Mouse (Mus musculus) brown adipose tissue, adult 24 weeks (tissue): ENCODE results near the gene Ndufb4. TPM values are rescaled to one million over a fixed set of nuclear protein-coding genes. Genes with fewer than 3 reads are reported as not detected.
"Not testable (repeated sequence)": the region's sequence is repeated elsewhere in the genome, so short reads cannot be mapped to it uniquely, and the experiment has no call there.

ENCODE experiments used
- H3K27ac ChIP-seq: fragments of 200-500 bp; replicated peaks from 2 replicates; pipeline ENCODE4 v1.5.1; 2012; ENCODE audit warnings: low read depth, mild to moderate bottlenecking, low read length
- H3K4me1 ChIP-seq: fragments of 200-500 bp; 2 replicates; pipeline ENCODE4 v1.6.1; 2012; ENCODE audit warnings: low read length, mixed read lengths; ENCODE audit not compliant: control insufficient read depth, insufficient read depth, insufficient read length
- H3K4me3 ChIP-seq: fragments of 200-500 bp; 2 replicates; pipeline ENCODE4 v1.5.1; 2012; ENCODE audit warnings: low read depth, mild to moderate bottlenecking, low read length, moderate library complexity; ENCODE audit not compliant: insufficient read depth
- polyA plus RNA-seq: library from polyadenylated mRNA; stranded (reverse); fragments of >200 nt; gene quantifications from 2 replicates; pipeline ENCODE4 v1.2.4, GENCODE M21; 2012; ENCODE audit not compliant: missing spikeins, insufficient read depth, insufficient read length

Ndufb4 gene
- polyA plus RNA-seq, 1 experiment: 1,040 TPM

DNA sequence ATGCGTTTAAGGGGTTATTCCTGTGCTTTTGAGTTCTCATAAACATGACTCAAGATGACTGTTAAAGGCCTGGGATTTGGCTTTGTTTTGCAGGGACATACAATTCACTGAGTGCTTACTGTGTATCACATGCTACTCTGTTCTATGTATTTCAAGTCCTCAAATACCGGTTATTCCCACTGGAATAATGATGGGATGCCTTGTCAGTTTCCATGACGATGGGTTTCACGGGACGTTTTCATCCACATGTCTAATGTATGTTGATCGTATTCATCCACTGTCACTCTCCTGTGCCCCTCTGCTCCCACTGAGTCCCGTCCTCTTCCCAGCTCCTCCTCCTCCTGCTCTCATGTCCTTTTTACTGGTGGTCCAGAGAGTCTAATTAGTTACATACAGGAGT is 2.5 kb upstream of the Ndufb4 start:
- no peak overlapping the region for H3K27ac ChIP-seq
- no peak overlapping the region for H3K4me3 ChIP-seq
- peaks cover 8% of the 10 kb centered on the region for H3K4me1 ChIP-seq

DNA sequence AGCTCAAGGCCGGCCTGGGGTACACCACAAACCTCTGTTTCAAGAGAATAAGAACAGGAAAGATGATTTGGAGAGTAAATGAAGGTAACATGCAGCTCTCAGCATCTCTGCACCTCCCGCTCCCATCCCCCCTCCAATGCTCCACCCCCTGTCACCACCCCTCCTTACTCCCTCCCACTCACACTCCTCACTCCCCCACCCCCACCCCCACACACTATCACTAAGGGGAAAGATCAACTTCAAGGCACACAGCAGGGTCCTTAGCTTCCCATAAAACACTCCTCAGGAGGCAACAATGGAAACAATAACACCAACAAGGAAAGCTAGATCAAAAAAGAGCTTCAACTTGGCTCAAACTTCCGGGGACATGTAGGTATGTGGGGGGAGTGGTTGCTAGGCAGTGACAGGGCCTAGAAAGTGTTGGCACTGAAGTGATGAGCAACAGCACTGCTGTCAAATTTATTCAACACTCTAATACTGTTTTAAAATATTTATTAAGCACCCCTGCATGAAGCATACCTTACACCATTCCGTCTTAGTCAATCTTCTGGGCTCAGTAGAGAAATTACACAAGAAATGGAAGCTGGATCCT is 1.6 kb upstream of the Ndufb4 start:
- no peak overlapping the region for H3K4me3 ChIP-seq

GRCm38 (mm10) chr16:37654831-37655455 is 690 bp upstream of the Ndufb4 start:
- H3K4me1 ChIP-seq: peaks cover 16% of the 10 kb centered on the region
- peak overlapping the region; percentile 89 for H3K27ac ChIP-seq
- H3K4me3 ChIP-seq: no peak overlapping the region

More for the DNA sequence above, 1.6 kb upstream of the Ndufb4 start:
- Histone ChIP-seq H3K4me1 (peaks cover 13% of the 10 kb centered on the region), H3K27ac (no peak overlapping the region)

- Histone ChIP-seq H3K4me3 (peak overlapping the region; percentile 13; the same call in 1 of the 2 replicates), H3K27ac (no peak overlapping the region), H3K4me1 (peaks cover 16% of the 10 kb centered on the region)
Measured at GRCm38 (mm10) chr16:37653058-37653457, 1.2 kb downstream of the Ndufb4 start.

DNA sequence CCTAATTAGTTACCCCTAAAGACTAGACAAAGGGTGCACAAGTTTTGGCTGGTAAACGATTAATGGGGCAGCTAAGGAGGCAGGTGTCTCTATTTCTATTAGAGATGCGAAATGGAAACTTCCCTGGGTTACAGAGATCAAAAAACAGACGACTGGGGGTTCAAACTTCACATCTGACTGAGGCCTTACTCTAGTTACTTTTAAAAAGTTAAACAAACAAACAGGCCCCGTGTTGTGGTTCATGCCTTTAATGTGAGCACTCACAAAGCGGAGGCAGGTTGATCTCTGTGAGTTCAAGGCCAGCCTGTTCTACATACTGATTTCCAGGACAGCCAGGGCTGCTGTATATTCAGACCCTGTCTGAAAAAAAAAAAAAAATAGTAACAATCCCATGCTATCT is 1.6 kb downstream of the Ndufb4 start:
- Histone ChIP-seq H3K27ac (no peak overlapping the region), H3K4me3 (no peak overlapping the region)

DNA sequence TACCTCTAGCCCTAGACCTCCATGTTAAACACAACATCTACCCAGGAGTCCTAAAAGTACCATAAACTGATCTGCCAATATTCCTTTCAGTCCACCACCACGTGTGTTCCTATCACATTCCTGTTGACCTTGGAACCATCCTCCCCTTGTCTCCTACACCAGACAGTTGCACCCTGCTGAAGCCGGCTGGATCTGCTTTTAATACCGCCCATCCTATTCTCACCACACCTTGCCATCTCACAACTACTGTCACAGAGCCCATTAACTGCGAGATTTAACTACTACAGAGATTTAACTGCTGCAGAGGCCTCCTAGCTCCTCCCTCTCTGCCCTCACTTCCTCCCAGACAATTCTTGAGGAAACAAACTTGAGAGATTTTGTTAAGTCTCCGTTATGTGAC is 2.8 kb downstream of the Ndufb4 start:
- Histone ChIP-seq H3K27ac (peak overlapping the region; percentile 38; the same call in 1 of the 2 replicates), H3K4me3 (no peak overlapping the region), H3K4me1 (peaks cover 16% of the 10 kb centered on the region)

More for the DNA sequence above, 1.6 kb downstream of the Ndufb4 start:
- peaks cover 16% of the 10 kb centered on the region for H3K4me1 ChIP-seq

GRCm38 (mm10) chr16:37649068-37649467 is 5.2 kb downstream of the Ndufb4 start:
- peaks cover 16% of the 10 kb centered on the region for H3K4me1 ChIP-seq
- H3K4me3 ChIP-seq: no peak overlapping the region
- H3K27ac ChIP-seq: no peak overlapping the region

DNA sequence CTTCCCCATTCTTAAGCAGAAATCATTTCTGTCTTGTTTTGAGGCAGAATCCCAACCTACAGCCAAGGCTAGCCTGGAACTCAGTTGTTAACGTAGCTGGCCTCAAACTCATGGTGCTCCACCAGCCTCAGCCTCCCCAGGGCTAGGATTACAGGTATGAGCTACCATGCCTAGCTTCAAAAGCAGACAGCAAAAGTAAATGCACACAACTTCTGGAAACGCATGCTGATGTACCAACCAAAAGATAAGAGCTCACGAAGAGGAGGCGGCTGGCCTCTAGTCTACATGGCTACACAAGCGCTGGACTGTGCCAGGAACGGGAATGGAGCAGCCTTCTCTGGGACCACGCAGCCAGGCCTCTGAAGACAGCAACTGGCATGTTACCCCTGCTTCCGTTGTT is 6.3 kb downstream of the Ndufb4 start:
- Histone ChIP-seq H3K4me3 (no peak overlapping the region), H3K27ac (no peak overlapping the region), H3K4me1 (peaks cover 16% of the 10 kb centered on the region)

GRCm38 (mm10) chr16:37647067-37647466 is 7.2 kb downstream of the Ndufb4 start:
- Histone ChIP-seq H3K4me3 (no peak overlapping the region), H3K27ac (no peak overlapping the region), H3K4me1 (peaks cover 9% of the 10 kb centered on the region)

DNA sequence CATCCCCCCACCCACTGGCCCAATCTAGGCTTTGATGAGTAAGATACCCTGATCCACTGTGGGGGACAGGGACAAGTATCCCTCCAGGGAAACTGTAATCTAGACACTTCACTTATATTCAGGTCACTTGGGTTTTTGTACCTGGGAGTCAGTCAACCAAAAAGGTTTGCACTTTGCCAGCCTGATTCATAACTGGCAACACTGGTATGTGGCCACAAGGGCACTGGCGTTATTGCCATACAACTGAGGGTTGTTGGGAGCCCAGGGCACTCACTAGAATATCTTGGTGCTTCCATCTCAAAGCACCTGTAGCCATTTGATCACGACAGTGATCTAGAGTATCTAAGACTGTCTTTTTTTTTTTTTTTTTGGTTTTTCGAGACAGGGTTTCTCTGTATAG is 8.5 kb downstream of the Ndufb4 start:
- no peak overlapping the region for H3K27ac ChIP-seq
- peaks cover 3% of the 10 kb centered on the region; the same call in 1 of the 2 replicates for H3K4me1 ChIP-seq
- no peak overlapping the region for H3K4me3 ChIP-seq

GRCm38 (mm10) chr16:37645211-37645610 is 9.0 kb downstream of the Ndufb4 start:
- no peak overlapping the region for H3K4me3 ChIP-seq
- H3K4me1 ChIP-seq: peaks cover 2% of the 10 kb centered on the region; the same call in 1 of the 2 replicates
- H3K27ac ChIP-seq: no peak overlapping the region

DNA sequence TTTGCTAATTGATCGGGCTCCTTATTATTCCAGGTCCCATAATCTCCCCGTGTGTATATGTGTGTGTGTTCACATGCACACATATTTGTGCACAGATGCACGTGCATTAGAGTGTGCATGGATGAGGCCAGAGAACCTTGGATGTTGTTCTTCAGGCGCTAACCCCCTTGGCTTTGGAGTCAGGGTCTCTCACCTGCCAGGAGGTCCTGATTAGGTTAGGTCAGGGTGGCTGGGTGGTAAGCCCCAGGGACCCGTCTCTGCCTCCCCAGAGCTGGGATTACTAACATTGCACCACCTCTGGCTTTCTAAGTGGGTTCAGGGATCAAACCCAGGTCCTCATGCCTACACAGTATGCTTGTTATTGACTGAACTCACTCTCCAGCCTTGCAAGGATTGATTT is 9.8 kb downstream of the Ndufb4 start:
- H3K27ac ChIP-seq: no peak overlapping the region
- H3K4me3 ChIP-seq: no peak overlapping the region
- H3K4me1 ChIP-seq: no peaks in the 10 kb centered on the region

GRCm38 (mm10) chr16:37640522-37640921 is 13.7 kb downstream of the Ndufb4 start:
- not testable (repeated sequence) for H3K4me1 ChIP-seq, H3K4me3 ChIP-seq, H3K27ac ChIP-seq

DNA sequence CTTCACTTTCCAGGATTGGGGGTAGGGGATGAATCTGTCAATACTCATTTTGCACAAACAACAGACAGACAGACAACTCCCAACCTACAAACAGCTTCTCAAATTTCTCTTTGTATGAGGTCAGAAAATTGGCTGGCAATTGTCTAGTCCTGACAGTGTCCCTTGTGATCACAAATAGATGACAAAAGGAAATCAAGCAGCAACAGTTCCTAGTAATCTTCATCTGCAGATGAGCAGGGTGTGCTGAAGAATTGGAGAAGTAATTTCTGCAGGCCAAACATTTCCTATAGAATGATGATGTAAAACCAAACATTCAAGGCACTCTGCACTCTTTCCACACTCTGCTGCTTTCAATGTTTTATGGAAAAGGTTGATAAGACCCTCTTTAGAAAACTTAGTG is 16.5 kb downstream of the Ndufb4 start:
- H3K27ac ChIP-seq: no peak overlapping the region
- H3K4me1 ChIP-seq: no peaks in the 10 kb centered on the region
- H3K4me3 ChIP-seq: no peak overlapping the region

GRCm38 (mm10) chr16:37636107-37636506 is 18.1 kb downstream of the Ndufb4 start:
- H3K27ac ChIP-seq: no peak overlapping the region
- no peak overlapping the region for H3K4me3 ChIP-seq
- H3K4me1 ChIP-seq: no peaks in the 10 kb centered on the region

GRCm38 (mm10) chr16:37635095-37635494 is 19.2 kb downstream of the Ndufb4 start:
- H3K4me3 ChIP-seq: no peak overlapping the region
- no peaks in the 10 kb centered on the region for H3K4me1 ChIP-seq
- H3K27ac ChIP-seq: no peak overlapping the region
